Mouse (Mus musculus): ENCODE results near the gene Apold1.

- TF ChIP-seq GATA1 (IDR thresholded peaks at IDR 0.05; ENCODE audit: low read length): no peak
- no peak for TF ChIP-seq TAL1 (IDR thresholded peaks at IDR 0.05; ENCODE audit: low read length)
Measured at GRCm38 (mm10) chr6:134988377-134988776, 6.9 kb downstream of the Apold1 start.
